Mouse (Mus musculus) CD4-positive naive resting alpha-beta T cell, adult 76 days (primary cell): ENCODE measurements around the gene Htr5b. TPM values are rescaled to one million over a fixed set of nuclear protein-coding genes. Genes with fewer than 3 reads are reported as not detected.

Experiments used
- total RNA-seq: library from RNA; stranded (reverse); gene quantifications from one replicate; pipeline ENCODE4 v1.2.4, GENCODE M21; 2023

Gene Htr5b
- total RNA-seq: not detected

GRCm38 (mm10) chr1:121528399-121528720 is at the start of gene Htr5b:
Htr5b (minus strand) TSS chr1:121528465.

GRCm38 (mm10) chr1:121567521-121568489 is 39.5 kb upstream of the Htr5b start, which contains the start of gene Ddx18:
Ddx18 (minus strand) TSS chr1:121567989.

Other genes with a start within 250 kb of the Htr5b start
- gene Insig2, start 195.9 kb downstream of the Htr5b start, total RNA-seq: 14.6 TPM
- 36.6 TPM for gene Ccdc93, start 97.4 kb downstream of the Htr5b start, total RNA-seq
- 78.2 TPM for gene Ddx18, start 39.5 kb upstream of the Htr5b start, total RNA-seq